Mouse (Mus musculus): ENCODE measurements around the gene Crip3.

Crip3 gene

DNA sequence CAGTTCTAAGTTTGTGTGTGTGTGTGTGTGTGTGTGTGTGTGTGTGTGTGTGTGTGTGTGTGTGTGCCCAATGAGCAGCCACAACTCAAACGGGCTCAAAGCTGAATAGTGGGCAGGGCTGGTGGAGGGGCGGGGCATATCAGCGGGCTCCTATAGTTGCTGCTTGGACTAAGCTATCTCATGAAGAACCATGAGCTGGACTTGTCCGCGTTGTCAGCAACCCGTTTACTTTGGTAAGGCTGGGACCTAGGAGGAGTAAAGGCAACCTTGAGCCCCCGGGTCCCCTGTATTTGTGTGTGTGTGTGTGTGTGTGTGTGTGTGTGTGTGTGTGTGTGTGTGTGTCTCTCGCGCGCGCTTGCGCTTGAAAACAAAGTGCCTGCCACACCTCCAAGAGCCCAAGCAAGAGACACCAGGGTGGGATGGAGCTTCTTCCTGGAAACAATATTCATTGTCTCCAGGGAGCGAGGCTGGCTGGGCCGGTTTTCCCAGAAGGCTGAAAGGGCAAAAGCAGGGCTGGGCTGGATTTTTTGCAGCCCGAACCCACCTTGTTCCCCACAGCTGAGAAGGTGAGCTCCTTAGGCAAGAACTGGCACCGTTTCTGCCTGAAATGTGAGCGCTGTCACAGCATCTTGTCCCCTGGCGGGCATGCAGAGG is at the start of gene Crip3:
TSS of gene Crip3 (plus strand) at position 166 of the 654 bp plus-strand sequence.
- no peak for DNase-seq (ENCODE audit: low read depth, low spot score)

DNA sequence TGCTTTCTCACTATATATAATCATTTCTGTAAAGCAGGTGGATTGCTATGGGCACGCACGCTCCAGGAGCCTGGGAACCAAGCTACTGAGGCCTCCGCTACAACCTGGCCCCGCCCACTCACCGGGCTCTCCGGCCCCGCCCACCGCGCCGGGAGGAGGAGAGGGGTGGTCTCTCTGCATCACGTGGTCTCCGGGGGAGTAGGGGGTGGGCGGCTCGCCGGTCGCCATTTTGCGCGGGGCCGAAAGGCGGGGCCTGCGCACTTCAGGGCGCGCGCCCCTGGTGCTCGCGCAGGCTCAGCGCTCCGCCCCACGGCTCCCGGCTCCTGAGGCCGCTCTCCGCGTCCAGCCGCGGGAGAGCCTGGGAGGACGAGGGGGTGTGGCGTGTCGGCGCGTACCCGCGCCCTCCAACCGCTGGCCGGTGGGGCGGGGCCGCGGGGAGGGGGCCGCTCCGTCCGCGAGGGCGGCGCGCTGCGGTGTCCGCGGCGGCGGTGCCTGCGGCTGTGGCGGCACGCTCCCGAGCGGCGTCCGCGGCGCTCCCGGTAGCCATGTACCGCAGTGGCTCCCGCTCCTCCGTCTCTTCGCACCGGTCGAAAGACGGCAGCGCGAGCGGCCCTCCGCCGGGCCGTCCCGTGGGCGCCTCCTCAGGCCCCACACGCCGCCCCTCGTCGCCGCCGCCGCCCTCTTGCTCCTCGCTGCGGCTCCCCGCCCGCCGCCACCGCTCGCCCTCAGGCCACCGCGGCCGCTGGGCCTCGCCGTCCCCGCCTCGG is 45.2 kb upstream of the Crip3 start, which contains the start of gene Zfp318:
TSS of gene Zfp318 (plus strand) at position 438 of the 767 bp plus-strand sequence.
- peak; percentile 91 for DNase-seq (ENCODE audit: low read depth, low spot score)

DNA sequence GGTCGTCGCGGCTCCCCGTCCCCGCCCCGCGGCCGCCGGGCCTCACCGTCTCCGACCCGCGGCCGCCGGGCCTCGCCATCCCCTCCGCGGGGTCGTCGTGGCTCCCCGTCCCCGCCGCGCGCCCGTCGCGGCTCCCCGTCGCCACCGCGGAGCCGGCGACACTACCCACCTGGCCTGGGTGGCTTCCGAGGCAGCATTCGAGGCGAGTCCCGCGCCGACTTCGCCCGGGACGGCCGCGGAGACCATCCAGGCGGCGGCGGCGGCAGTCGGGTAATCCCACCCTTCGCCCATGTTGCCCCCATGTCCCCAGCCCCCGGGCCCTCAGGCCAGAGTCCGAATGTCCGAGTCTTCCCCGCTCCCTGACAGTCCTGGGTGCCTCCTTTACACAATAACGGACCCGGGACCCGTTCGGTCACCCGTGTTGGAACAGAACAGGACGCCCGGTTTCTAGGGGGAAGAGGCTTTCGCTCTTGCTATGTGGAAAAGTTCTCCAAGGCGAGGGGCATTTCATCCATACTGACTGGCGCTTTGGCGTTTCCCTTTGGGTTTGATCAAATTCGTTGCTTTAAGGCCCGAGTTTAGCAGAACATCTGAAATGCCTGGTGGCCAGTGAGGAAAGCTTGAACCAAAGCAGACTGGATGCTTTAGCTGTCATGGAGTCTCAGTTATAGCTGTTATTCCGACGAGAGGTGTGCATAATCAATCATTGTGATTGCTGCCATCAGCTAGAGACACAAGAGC is 44.5 kb upstream of the Crip3 start:
- no peak for DNase-seq (ENCODE audit: low read depth, low spot score)

DNA sequence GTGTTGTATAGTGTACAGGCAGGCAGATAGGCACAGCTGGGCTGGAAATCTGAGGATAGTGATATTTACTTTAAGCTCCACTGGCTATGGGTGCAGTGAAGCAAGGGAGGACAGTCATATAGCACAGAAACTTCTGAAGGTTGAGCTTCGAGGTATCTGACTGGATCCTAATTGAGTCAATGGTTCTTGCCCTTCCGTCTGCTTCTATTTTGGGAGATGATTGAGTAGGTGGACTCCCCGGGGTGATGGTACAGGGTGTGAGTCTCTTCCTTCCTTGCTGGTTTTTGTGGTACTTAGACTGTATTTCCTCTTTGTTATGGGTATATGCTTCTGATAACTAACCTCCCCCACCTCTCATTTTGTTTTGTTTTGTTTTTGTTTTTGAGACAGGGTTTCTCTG is 40.5 kb upstream of the Crip3 start:
- no peak for DNase-seq (ENCODE audit: low read depth, low spot score)

DNA sequence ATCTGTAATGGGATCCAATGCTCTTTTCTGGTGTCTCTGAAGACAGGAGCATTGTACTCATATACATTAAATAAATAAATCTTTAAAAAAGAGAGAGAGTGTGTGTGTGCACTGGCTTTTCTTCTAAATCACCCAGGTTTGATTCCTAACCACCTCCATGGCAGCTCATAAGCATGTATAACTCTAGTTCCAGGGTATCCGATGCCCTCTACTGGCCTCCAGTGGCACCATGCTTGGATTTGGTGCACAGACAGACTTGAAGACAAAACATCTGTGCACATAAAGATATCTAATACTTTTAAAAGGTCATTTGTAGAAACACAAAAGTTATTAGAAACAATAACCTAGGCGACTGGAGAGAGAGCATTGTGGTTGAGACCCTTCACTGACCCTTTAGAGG is 35.7 kb upstream of the Crip3 start:
- no peak for DNase-seq (ENCODE audit: low read depth, low spot score)

DNA sequence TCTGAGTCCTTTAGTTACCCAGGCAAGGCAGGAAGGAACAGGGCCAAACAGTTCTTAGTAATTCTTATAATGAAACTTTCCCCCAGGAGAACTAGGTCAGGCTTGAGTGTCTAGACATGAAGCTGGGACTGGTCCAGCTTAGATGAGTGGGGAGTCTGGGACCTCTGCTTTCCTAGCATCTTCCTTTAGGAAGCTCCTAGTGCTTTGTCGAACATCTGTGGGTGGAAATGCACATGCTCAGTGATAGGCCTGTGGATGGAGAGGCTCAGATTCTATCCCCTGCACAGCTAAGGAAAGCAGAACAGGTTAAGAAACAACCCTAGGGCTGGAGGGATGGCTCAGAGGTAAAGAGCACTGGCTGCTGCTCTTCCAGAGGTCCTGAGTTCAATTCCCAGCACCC is 34.1 kb upstream of the Crip3 start:
- no peak for DNase-seq (ENCODE audit: low read depth, low spot score)

DNA sequence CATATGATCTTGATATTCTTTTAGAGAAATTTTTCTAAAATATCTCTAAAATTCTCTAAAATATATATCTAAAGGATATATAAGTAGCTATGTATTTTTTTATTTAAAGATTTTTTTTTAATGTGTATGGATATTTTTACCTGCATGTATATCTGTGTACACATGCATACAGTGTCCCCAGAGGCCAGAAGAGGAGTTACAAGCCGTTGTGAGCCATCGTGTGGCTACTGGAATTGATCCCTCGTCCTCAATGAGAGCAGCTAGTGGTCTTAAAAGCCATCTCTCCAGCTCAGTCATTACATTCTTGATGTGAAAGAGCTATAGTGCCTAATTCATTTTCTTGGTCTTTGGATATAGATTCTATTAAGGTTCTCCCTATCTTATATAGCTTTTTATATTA is 20.2 kb upstream of the Crip3 start:
- no peak for DNase-seq (ENCODE audit: low read depth, low spot score)

DNA sequence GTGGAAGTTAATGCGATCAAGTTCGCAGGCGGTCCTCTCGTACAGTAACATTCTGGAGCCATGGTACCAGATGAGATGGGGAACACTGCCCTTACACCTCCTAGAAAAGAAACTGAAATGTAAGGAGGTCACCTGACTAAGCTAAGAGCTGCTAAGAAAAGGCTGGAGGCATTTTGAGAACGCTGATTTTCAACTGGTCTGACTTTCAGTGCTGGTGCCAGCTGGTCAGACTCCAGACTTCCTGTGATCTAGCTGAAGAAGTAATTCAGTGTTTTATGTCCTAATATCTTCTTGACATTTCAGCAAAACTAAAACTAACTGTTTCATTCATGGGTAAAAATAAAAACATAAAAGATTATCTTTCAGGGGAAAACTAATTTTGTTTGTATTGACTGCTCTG is 10.1 kb upstream of the Crip3 start:
- DNase-seq (ENCODE audit: low read depth, low spot score) = no peak

DNA sequence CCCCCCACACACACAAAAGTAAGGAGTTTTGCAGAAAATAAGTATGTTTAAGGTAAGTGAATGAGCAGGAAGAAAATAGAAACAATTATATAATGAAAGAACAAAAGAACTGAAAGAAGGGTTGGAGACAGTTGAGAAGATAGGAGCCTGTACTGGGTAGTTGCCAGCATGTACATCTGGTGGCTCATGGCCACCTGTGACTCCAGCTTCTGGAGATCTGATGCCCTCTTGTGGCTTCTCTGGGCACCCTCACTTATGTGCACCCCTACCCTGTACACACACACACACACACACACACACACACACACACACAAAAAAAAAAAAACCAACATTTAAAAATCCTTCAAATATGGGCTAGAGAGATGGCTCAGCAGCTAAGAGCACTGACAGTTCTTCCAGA is 9.0 kb upstream of the Crip3 start:
- DNase-seq (ENCODE audit: low read depth, low spot score) = no peak

DNA sequence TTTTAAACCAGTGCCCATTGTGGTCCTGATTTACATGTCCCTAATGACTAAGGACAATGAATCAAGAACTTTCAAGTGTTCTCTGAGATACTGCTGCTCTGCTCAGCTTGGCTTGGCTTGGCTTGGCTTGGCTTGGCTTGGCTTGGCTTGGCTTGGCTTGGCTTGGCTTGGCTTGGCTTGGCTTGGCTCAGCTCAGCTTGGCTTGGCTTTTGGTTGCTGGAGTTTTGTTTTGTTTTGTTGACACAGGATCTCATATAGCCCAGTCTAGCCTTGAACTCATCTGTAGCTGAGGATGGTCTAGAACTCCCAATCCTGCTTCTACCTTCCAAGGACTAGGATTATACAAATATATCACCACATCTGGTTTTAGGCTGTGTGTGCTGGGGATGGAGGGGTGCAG is 2.2 kb upstream of the Crip3 start:
- DNase-seq (ENCODE audit: low read depth, low spot score) = no peak

DNA sequence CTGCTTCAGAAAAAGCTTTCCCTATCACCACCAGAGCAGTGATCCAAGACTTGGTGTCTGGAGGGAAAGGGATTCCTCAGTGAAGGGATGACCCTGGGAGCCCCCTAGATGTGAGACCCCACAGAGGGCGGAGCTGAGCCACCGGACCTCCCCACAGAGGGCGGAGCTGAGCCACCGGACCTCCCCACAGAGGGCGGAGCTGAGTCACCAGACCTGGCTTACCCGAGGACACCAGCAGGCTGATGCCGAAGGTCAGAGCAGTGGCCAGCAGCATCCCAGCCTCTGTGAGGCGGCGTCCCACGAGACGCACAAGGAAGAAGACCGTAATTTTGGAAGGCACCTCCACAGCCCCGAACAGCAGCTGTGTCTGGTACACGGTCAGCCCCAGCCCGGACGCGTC is 4.9 kb downstream of the Crip3 start:
- no peak for DNase-seq (ENCODE audit: low read depth, low spot score)

DNA sequence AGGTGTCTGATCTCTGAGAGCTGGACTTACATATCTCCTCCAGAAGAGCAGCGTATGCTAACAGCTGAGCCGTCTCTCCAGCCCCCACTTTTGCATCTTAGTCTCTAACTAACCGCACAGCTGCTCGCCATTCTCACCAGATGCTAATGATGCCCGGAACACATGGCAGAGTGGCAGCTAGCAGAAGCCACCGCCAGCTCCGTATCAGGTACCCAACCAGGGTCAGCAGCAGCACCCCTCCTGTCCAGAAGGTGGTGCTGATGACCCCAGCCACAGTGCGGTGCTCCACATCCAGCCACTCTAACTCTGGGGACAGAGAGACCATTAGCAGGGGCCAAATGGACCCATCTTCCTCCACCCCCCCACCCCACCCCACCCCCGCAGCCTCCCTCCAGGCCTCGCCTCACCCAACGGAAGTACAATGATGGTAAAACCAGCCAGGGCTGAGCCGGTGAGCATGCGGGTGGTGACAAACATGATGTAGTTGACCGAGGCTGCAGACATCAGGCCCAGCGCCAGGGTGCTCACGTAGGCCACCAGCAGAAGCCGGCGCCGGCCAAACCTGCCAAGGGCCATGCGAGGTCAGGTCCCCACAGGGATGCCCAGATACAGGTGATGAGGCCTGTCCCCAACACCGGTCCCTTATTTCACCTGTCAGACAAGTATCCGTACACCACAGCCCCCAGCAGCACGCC is 8.1 kb downstream of the Crip3 start:
- no peak for DNase-seq (ENCODE audit: low read depth, low spot score)

DNA sequence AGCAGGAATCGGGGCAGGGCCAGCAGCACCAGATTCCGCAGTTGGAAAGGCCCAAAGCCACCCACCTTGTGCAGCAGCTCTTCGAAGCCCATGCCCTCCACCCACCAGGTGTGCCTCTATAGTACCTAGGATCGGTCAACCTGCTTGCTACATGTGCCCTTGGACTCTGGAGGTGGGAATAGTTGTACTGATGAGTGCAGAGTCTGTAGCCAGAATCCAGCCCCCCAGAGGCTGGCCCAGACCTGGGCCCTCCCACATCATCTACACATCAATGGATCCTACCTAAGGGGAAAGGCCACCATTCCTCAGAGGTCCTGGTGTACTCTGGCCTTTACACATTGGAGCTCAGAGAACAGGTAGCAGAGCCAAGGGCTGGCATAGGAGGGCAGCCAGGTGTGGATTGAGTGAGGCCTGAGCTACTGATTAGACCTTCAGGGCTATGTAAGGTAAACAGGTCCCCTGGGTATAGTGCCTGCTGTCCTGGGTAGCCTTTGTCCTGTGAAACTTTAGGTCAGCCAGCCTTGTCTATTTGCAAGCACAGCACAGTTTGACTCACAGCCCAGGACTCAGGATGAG is 9.7 kb downstream of the Crip3 start, which contains the start of gene Slc22a7:
TSS of gene Slc22a7 (minus strand) at position 160 of the 576 bp plus-strand sequence.
- no peak for DNase-seq (ENCODE audit: low read depth, low spot score)

DNA sequence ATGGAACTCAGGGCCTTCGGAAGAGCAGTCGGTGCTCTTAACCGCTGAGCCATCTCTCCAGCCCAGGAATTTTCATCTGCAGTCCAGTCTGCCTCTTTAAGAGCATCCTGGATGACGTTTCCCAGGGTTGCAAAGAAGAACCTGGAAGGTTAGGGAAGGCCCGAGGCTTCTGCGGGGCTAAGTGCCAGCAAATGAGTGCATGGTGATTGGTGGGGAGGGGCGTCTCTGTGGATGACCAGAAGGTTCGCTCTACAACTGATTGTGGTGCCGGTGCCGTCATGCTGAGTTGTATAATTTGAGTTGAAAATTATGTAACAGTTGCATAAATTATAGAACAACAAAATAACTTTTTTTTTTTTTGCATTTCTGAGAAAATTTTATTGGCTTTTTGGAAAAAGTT is 10.4 kb downstream of the Crip3 start:
- no peak for DNase-seq (ENCODE audit: low read depth, low spot score)

DNA sequence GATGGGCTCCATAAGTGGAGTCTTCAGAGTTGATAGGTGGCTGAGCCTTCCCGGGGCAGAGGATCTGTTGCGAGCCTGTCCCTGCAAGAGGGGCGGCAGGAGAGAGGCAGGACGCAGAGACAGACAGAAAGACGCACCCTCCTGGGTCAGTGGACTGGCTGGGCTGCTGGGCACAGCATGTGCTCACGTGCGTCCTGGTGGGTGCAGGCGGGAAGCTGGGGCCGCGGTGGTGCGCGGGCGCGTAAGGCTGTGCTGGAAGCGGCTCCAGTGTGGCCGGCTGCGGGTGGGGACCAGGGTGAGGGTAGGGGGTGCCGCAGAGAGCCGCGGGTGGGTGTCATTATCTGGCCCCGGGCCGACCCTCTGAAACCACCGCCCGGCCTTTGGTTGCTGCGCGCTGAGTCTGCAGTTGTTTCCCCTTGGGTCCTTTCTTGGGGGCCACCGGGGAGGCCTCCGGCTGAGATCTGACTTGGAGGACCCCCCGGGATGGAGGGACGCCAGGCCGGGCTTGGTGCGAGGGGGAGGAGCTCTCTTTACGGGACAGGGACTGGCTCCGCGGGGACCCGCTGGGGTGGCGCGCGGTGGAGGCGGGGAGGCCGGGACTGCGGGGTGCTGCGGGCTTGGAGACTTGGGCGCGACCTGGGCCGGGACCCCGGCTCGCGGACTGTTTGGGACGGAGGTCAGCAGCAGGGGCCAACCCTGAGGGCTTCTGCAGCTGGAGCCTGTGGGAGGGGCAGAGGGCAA is 16.3 kb downstream of the Crip3 start:
- no peak for DNase-seq (ENCODE audit: low read depth, low spot score)

DNA sequence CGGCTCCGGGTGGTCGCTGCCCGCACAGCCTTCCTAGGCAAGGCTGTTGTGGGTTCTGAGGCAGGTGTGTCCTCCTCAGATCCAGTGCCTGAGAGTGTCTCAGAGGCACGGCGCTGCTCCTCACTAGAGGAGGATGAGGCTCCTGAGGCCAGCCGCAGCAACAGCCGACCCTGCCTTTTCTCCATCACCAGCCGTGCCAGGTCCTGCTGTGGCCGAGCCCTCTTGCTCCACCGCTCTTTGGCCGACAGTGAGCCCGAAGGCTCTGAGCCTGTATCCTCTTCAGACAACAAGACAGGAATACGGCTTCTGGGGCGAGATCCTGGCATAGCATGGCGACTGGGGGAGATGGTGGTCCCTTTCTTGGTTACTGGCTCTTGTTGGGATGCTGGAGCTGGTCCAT is 17.5 kb downstream of the Crip3 start:
- no peak for DNase-seq (ENCODE audit: low read depth, low spot score)

DNA sequence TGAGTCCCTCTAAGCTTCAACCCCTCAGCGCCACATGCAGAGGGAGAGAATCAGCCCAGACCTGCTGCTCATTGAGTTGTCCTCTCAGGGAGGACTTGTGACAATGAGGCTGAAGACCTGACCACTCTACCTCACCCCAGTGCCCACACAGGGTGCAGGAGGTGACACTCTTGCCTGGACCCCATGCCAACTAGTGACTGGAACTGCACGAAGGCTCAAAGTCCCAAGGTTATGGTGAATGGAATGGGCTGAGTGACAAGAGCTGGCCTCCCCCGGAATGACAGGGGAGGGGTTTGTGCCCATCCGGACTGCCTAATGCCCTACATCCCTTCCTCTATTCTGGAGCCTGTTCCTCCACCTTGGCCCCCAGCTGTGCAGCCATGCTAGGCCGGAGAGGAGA is 24.0 kb downstream of the Crip3 start:
- no peak for DNase-seq (ENCODE audit: low read depth, low spot score)

DNA sequence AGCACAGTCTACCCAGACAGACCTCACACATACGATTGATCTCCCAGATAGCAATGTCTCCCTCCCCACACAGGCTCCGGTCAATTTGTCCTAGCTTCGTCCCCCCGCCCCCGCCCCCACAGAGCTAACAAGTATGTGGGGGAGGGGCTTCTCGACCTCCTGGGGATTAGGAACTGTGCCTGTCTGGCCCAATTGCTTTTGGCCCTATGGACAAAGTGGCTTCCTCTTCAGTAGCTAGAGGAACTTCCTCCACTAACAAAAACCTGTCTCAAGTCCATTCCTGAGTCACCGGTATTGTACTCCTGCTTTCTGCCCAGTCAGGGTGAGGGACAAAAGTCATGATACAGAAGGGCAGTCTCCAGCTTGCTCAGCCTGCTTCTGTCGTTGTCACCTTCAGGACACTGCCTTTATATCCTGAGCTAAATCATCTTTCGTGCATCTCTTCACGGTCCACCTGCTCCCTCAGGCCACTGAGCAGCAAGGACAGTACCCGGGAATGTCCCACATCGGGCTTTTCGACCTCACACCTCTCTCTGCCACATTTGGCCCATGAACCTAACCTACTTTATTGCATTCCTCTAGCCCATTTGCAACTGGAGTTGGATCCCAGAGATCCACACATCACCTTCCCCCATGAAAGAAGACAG is 24.7 kb downstream of the Crip3 start:
- no peak for DNase-seq (ENCODE audit: low read depth, low spot score)

DNA sequence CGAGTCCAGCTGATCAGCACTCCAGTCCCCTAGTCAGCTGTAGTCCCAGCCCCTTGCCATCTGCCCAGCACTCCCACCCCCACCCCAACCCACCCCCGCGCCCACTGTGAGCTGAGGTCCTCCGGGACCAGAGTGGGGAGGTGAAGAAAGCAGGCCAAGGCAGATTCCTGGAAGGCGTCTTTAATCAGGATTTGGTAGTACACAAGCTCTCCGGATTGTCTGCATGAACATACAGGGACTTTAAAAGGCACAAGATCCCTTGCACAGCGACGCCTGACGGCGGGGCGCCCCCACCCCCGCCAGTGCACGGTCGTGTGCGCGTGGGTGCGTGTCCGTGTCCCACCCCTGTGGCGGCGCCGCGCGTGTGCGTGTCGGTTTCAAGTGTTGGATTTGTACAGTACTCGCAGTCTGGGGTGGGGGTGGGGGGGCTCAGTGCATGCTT is 25.3 kb downstream of the Crip3 start:
- DNase-seq (ENCODE audit: low read depth, low spot score) = no peak

DNA sequence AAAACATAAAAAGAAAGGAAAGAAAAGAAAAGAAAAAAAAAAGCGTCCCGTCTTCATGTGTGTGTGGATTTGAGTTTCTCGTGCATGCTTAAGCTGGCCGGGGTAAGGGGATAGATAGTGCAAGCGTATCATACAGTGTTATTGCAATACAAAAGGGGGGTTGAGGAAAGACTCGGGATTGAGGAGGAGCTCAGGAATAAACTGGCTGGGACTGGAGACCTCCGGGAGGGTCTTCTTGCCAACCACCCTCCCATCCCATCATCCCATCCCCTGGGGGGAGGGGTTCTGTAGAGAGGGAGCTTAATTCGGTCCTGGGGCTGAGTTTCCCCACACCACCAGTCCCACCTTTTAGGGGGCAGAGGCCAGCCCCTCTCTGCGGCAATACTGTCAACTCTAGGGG is 25.8 kb downstream of the Crip3 start:
- DNase-seq (ENCODE audit: low read depth, low spot score) = no peak

Data from WW6 (cell line).